Mouse (Mus musculus) midbrain, embryonic 13.5 days (tissue): Measurements from ENCODE around the gene Ccm2l. TPM values are rescaled to one million over a fixed set of nuclear protein-coding genes. Genes with fewer than 3 reads are reported as not detected.

Experiments
- ATAC-seq: fragments of 200-750 bp; cut with Nextera tagmentation; 2 replicates; pipeline ENCODE4 v1.8.0; 2017; ENCODE audit warnings: mild to moderate bottlenecking, moderate TSS enrichment, moderate library complexity
- H3K27ac ChIP-seq: fragments of 300-500 bp; sonication (generic); 2 replicates; pipeline ENCODE4 v1.5.1; 2015; ENCODE audit warnings: inconsistent platforms, mild to moderate bottlenecking, moderate library complexity
- H3K27me3 ChIP-seq: fragments of 300-500 bp; sonication (generic); 2 replicates; pipeline ENCODE4 v1.6.1; 2015; ENCODE audit warnings: mild to moderate bottlenecking, inconsistent platforms
- H3K36me3 ChIP-seq: fragments of 300-500 bp; sonication (generic); 2 replicates; pipeline ENCODE4 v1.6.1; 2015; ENCODE audit warnings: mild to moderate bottlenecking, inconsistent platforms
- H3K4me1 ChIP-seq: fragments of 300-500 bp; sonication (generic); replicated peaks from 2 replicates; pipeline ENCODE4 v1.6.1; 2015; ENCODE audit warnings: inconsistent platforms
- H3K4me2 ChIP-seq: fragments of 300-500 bp; sonication (generic); replicated peaks from 2 replicates; pipeline ENCODE4 v1.6.1; 2015; ENCODE audit warnings: moderate library complexity, mild to moderate bottlenecking, inconsistent platforms
- H3K4me3 ChIP-seq: fragments of 300-500 bp; sonication (generic); replicated peaks from 2 replicates; pipeline ENCODE4 v1.5.1; 2015; ENCODE audit warnings: mild to moderate bottlenecking, inconsistent platforms
- H3K9ac ChIP-seq: fragments of 300-500 bp; sonication (generic); replicated peaks from 2 replicates; pipeline ENCODE4 v1.6.1; 2015; ENCODE audit warnings: mild to moderate bottlenecking, inconsistent platforms
- H3K9me3 ChIP-seq: fragments of 300-500 bp; sonication (generic); 2 replicates; pipeline ENCODE4 v1.6.1; 2016; ENCODE audit warnings: mild to moderate bottlenecking, inconsistent platforms
- WGBS: fragments of 180-500 bp; shearing (Covaris S2); methylation state at CpG from one replicate; pipeline ENCODE4 v1.1.7; 2015; 5-methylcytosine and 5-hydroxymethylcytosine counted together
- polyA plus RNA-seq: library from polyadenylated mRNA; unstranded; fragments of >200 nt; fragmentation: Nextera tagmentation; extraction: Ambion mirVana; gene quantifications from 2 replicates; pipeline ENCODE4 v1.2.1, GENCODE M21; 2015

The Ccm2l gene
- polyA plus RNA-seq, 1 experiment from 2014 or later: 1.6 TPM

GRCm38 (mm10) chr2:153033545-153034230, 32.1 kb upstream of the Ccm2l start:
- 64% methylated on average over 5 of the region's 5 CpGs for WGBS
- peaks cover 74% of the 10 kb centered on the region for H3K4me1 ChIP-seq
- H3K27ac ChIP-seq: no peak overlapping the region
- peak overlapping the region; percentile 81 for H3K4me2 ChIP-seq
- H3K9me3 ChIP-seq: no peaks in the 10 kb centered on the region
- H3K36me3 ChIP-seq: no peaks in the 10 kb centered on the region
- peaks cover 10% of the 10 kb centered on the region for H3K27me3 ChIP-seq
- ATAC-seq: no peak
- peak overlapping the region; percentile 72 for H3K9ac ChIP-seq
- peak overlapping the region; percentile 73 for H3K4me3 ChIP-seq

- no peak for ATAC-seq
- Histone ChIP-seq H3K27ac (no peak overlapping the region; the same call in 1 of the 2 replicates), H3K4me3 (no peak overlapping the region), H3K27me3 (peaks cover 6% of the 10 kb centered on the region; the same call in 1 of the 2 replicates), H3K36me3 (no peaks in the 10 kb centered on the region), H3K9ac (no peak overlapping the region), H3K4me1 (peaks cover 63% of the 10 kb centered on the region), H3K4me2 (no peak overlapping the region), H3K9me3 (no peaks in the 10 kb centered on the region)
- WGBS: 15% methylated on average over 2 of the region's 2 CpGs
These were observed 29.1 kb upstream of the Ccm2l start for GRCm38 (mm10) chr2:153036690-153037089.

- Histone ChIP-seq H3K27me3 (no peaks in the 10 kb centered on the region), H3K4me1 (peaks cover 24% of the 10 kb centered on the region), H3K4me3 (no peak overlapping the region), H3K4me2 (no peak overlapping the region), H3K9ac (no peak overlapping the region), H3K9me3 (no peaks in the 10 kb centered on the region), H3K27ac (no peak overlapping the region), H3K36me3 (no peaks in the 10 kb centered on the region)
- WGBS: 68% methylated on average over 3 of the region's 3 CpGs
- no peak for ATAC-seq
These were observed 21.9 kb upstream of the Ccm2l start for GRCm38 (mm10) chr2:153043886-153044285.

GRCm38 (mm10) chr2:153045884-153046299, 19.9 kb upstream of the Ccm2l start:
- Histone ChIP-seq H3K36me3 (no peaks in the 10 kb centered on the region), H3K27me3 (peaks cover 7% of the 10 kb centered on the region; the same call in 1 of the 2 replicates), H3K4me3 (no peak overlapping the region), H3K9ac (0 out of 2 replicates have a peak overlapping the region, but pooled peaks have one; percentile 19), H3K4me1 (peaks cover 35% of the 10 kb centered on the region), H3K27ac (peak overlapping the region; percentile 73), H3K4me2 (no peak overlapping the region; the same call in 1 of the 2 replicates), H3K9me3 (no peaks in the 10 kb centered on the region)
- 36% methylated on average over 8 of the region's 8 CpGs for WGBS
- peak; percentile 31 for ATAC-seq

GRCm38 (mm10) chr2:153047828-153048465, 17.8 kb upstream of the Ccm2l start:
- no peak overlapping the region for H3K4me3 ChIP-seq
- H3K4me1 ChIP-seq: peaks cover 39% of the 10 kb centered on the region
- ATAC-seq: no peak
- no peaks in the 10 kb centered on the region for H3K36me3 ChIP-seq
- H3K4me2 ChIP-seq: no peak overlapping the region
- H3K27ac ChIP-seq: 0 out of 2 replicates have a peak overlapping the region, but pooled peaks have one; percentile 27
- peaks cover 27% of the 10 kb centered on the region for H3K27me3 ChIP-seq
- no peak overlapping the region for H3K9ac ChIP-seq
- H3K9me3 ChIP-seq: no peaks in the 10 kb centered on the region
- WGBS: 40% methylated on average over 17 of the region's 17 CpGs

GRCm38 (mm10) chr2:153049288-153049996, 16.3 kb upstream of the Ccm2l start:
- peak; percentile 76 for ATAC-seq
- H3K27me3 ChIP-seq: peaks cover 32% of the 10 kb centered on the region
- H3K27ac ChIP-seq: peak overlapping the region; percentile 27
- H3K4me1 ChIP-seq: peaks cover 39% of the 10 kb centered on the region
- 41% methylated on average over 9 of the region's 9 CpGs for WGBS
- peaks cover 7% of the 10 kb centered on the region for H3K36me3 ChIP-seq
- no peak overlapping the region for H3K4me2 ChIP-seq
- H3K9ac ChIP-seq: 0 out of 2 replicates have a peak overlapping the region, but pooled peaks have one; percentile 32
- no peak overlapping the region for H3K4me3 ChIP-seq
- no peaks in the 10 kb centered on the region for H3K9me3 ChIP-seq

GRCm38 (mm10) chr2:153049997-153050358, 15.8 kb upstream of the Ccm2l start:
- Histone ChIP-seq H3K9ac (no peak overlapping the region), H3K9me3 (no peaks in the 10 kb centered on the region), H3K27ac (peak overlapping the region; percentile 27), H3K4me3 (no peak overlapping the region), H3K4me2 (no peak overlapping the region), H3K4me1 (peaks cover 39% of the 10 kb centered on the region), H3K36me3 (peaks cover 12% of the 10 kb centered on the region), H3K27me3 (peaks cover 32% of the 10 kb centered on the region)
- 81% methylated on average over 4 of the region's 4 CpGs for WGBS
- ATAC-seq: no peak

- H3K4me1 ChIP-seq: peaks cover 32% of the 10 kb centered on the region
- no peak overlapping the region for H3K4me2 ChIP-seq
- 83% methylated on average over 6 of the region's 6 CpGs for WGBS
- H3K9ac ChIP-seq: no peak overlapping the region; the same call in 1 of the 2 replicates
- no peak overlapping the region for H3K27ac ChIP-seq
- no peak for ATAC-seq
- no peak overlapping the region for H3K4me3 ChIP-seq
- peaks cover 18% of the 10 kb centered on the region for H3K36me3 ChIP-seq
- no peaks in the 10 kb centered on the region for H3K9me3 ChIP-seq
- peaks cover 32% of the 10 kb centered on the region for H3K27me3 ChIP-seq
These were observed 14.7 kb upstream of the Ccm2l start for GRCm38 (mm10) chr2:153051095-153051494.

GRCm38 (mm10) chr2:153051537-153051936, 14.2 kb upstream of the Ccm2l start:
- Histone ChIP-seq H3K4me3 (no peak overlapping the region), H3K4me1 (peaks cover 29% of the 10 kb centered on the region), H3K27ac (no peak overlapping the region), H3K9ac (no peak overlapping the region; the same call in 1 of the 2 replicates), H3K9me3 (no peaks in the 10 kb centered on the region), H3K36me3 (peaks cover 20% of the 10 kb centered on the region), H3K27me3 (peaks cover 32% of the 10 kb centered on the region), H3K4me2 (no peak overlapping the region)
- no peak for ATAC-seq
- 82% methylated on average over 9 of the region's 9 CpGs for WGBS

- Histone ChIP-seq H3K4me3 (no peak overlapping the region), H3K27ac (no peak overlapping the region), H3K9me3 (no peaks in the 10 kb centered on the region), H3K9ac (no peak overlapping the region), H3K4me1 (peaks cover 22% of the 10 kb centered on the region), H3K27me3 (peaks cover 32% of the 10 kb centered on the region), H3K36me3 (peaks cover 27% of the 10 kb centered on the region), H3K4me2 (no peak overlapping the region)
- 11% methylated on average over 30 of the region's 30 CpGs for WGBS
- ATAC-seq: no peak
These were observed 12.9 kb upstream of the Ccm2l start for GRCm38 (mm10) chr2:153052700-153053351.

- WGBS: 92% methylated on average over 8 of the region's 8 CpGs
- no peaks in the 10 kb centered on the region for H3K9me3 ChIP-seq
- peaks cover 14% of the 10 kb centered on the region for H3K4me1 ChIP-seq
- H3K27me3 ChIP-seq: peaks cover 32% of the 10 kb centered on the region
- no peak for ATAC-seq
- H3K9ac ChIP-seq: no peak overlapping the region
- no peak overlapping the region for H3K4me2 ChIP-seq
- H3K27ac ChIP-seq: no peak overlapping the region
- H3K36me3 ChIP-seq: peaks cover 27% of the 10 kb centered on the region
- H3K4me3 ChIP-seq: no peak overlapping the region
These were observed 11.9 kb upstream of the Ccm2l start for GRCm38 (mm10) chr2:153053896-153054295.
